ENCODE assay signal across 9 mouse cellular contexts in the genomic region with DNA sequence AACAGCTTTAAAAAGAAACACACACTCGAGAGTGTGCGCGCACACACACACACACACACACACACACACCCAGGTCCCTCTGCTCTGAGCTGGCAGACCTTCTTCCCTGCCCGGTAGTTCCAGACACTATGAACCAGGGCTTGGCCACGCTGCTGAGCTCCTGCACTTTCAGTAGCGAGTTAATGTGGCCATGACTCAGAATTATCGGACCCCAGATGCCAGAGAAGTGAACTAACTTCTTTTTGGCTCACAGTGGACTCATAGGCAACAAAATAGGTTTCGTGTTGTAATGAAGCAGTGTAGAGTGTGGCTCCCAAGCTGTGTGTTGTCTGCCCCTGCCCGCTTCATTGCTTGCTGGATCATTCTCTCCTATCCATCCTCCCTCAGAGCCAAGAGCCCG.
A peak's percentile ranks its signal among the peaks of the same experiment; 100 is the strongest.
DNase-seq lines count a peak whose midpoint lies in the region; ATAC-seq and TF ChIP-seq lines count a peak whose summit lies in the region.
"Had no signal": no experiment of that assay in that cellular context is flagged by ENCODE, and none has a peak within 500 bp of the region (broad histone marks: within the 10 kb centered on the region; RNA-seq: fewer than 3 reads in every experiment).

No protein-coding gene starts in this region.

- no peaks in the 10 kb centered on the region for H3K27me3 ChIP-seq in lung, embryonic 16.5 days (ENCODE audit: control insufficient read depth, insufficient read depth, low read depth, low read length)
- no peaks in the 10 kb centered on the region for H3K27me3 ChIP-seq in embryonic facial prominence, embryonic 15.5 days
- no peaks in the 10 kb centered on the region for H3K27me3 ChIP-seq in limb, embryonic 14.5 days (ENCODE audit: control insufficient read depth, insufficient read depth, low read length)
- H3K27me3 ChIP-seq in forebrain, embryonic 16.5 days (replicated peaks; ENCODE audit: control insufficient read depth, insufficient read depth, low read length) = no peaks in the 10 kb centered on the region

- H3K27ac ChIP-seq in lung, embryonic 16.5 days (ENCODE audit: low read length) = peak overlapping the region; percentile 51; the same call in 1 of the 2 replicates
- 0 out of 2 replicates have a peak overlapping the region, but pooled peaks have one; percentile 39 for H3K27ac ChIP-seq in embryonic facial prominence, embryonic 15.5 days (replicated peaks)
- peak overlapping the region; percentile 33; the same call in 1 of the 2 replicates for H3K27ac ChIP-seq in limb, embryonic 14.5 days (replicated peaks; ENCODE audit: low read depth, low read length)
- H3K27ac ChIP-seq in forebrain, embryonic 16.5 days (ENCODE audit: low read length) = no peak overlapping the region

- TF ChIP-seq POLR2A in limb, embryonic 14.5 days (IDR thresholded peaks at IDR 0.05; ENCODE audit: borderline replicate concordance, extremely low read depth, insufficient read depth, insufficient read length) = no peak

- H3K9ac ChIP-seq in lung, embryonic 16.5 days (ENCODE audit: low read length) = no peak overlapping the region
- no peak overlapping the region for H3K9ac ChIP-seq in embryonic facial prominence, embryonic 15.5 days
- H3K9ac ChIP-seq in limb, embryonic 14.5 days (ENCODE audit: low read depth, low read length, severe bottlenecking) = no peak overlapping the region
- no peak overlapping the region for H3K9ac ChIP-seq in forebrain, embryonic 16.5 days (replicated peaks; ENCODE audit: low read depth, low read length)

- no peaks in the 10 kb centered on the region for H3K9me3 ChIP-seq in lung, embryonic 16.5 days (ENCODE audit: control insufficient read depth, low read length)
- H3K9me3 ChIP-seq in embryonic facial prominence, embryonic 15.5 days (replicated peaks) = no peaks in the 10 kb centered on the region
- no peaks in the 10 kb centered on the region for H3K9me3 ChIP-seq in limb, embryonic 14.5 days (ENCODE audit: control insufficient read depth, low read length)
- no peaks in the 10 kb centered on the region for H3K9me3 ChIP-seq in forebrain, embryonic 16.5 days (ENCODE audit: control insufficient read depth, low read length)

- 68% methylated on average over 10 of the region's 10 CpGs for WGBS in lung, embryonic 16.5 days
- 66% methylated on average over 10 of the region's 10 CpGs for WGBS in embryonic facial prominence, embryonic 15.5 days
- 75% methylated on average over 10 of the region's 10 CpGs for WGBS in limb, embryonic 14.5 days
- WGBS in forebrain, embryonic 16.5 days = 79% methylated on average over 10 of the region's 10 CpGs

- H3K4me2 ChIP-seq in lung, embryonic 16.5 days (ENCODE audit: low read depth, low read length) = no peak overlapping the region
- no peak overlapping the region for H3K4me2 ChIP-seq in embryonic facial prominence, embryonic 15.5 days (replicated peaks)
- H3K4me2 ChIP-seq in limb, embryonic 14.5 days (replicated peaks; ENCODE audit: low read depth, low read length, severe bottlenecking) = no peak overlapping the region
- H3K4me2 ChIP-seq in forebrain, embryonic 16.5 days (ENCODE audit: low read length) = no peak overlapping the region

- peak; percentile 13; the same call in 1 of the 2 replicates for ATAC-seq in lung, embryonic 16.5 days (ENCODE audit: low read depth)
- no peak for ATAC-seq in embryonic facial prominence, embryonic 15.5 days (ENCODE audit: insufficient number of reproducible peaks, low FRiP score, low TSS enrichment, low read depth)
- no peak for ATAC-seq in limb, embryonic 14.5 days (ENCODE audit: low FRiP score, low read depth)
- ATAC-seq in forebrain, embryonic 16.5 days = no peak

- H3K4me3 ChIP-seq in lung, embryonic 16.5 days (ENCODE audit: low read length) = no peak overlapping the region
- H3K4me3 ChIP-seq in embryonic facial prominence, embryonic 15.5 days (replicated peaks) = no peak overlapping the region
- H3K4me3 ChIP-seq in limb, embryonic 14.5 days (replicated peaks; ENCODE audit: low read length) = no peak overlapping the region
- H3K4me3 ChIP-seq in forebrain, embryonic 16.5 days (replicated peaks; ENCODE audit: low read length) = no peak overlapping the region

- peaks cover 17% of the 10 kb centered on the region for H3K4me1 ChIP-seq in lung, embryonic 16.5 days (replicated peaks; ENCODE audit: control insufficient read depth, insufficient read depth, low read length)
- peaks cover 12% of the 10 kb centered on the region for H3K4me1 ChIP-seq in embryonic facial prominence, embryonic 15.5 days
- H3K4me1 ChIP-seq in limb, embryonic 14.5 days (ENCODE audit: control insufficient read depth, insufficient read depth, low read length) = peaks cover 13% of the 10 kb centered on the region
- H3K4me1 ChIP-seq in forebrain, embryonic 16.5 days (replicated peaks; ENCODE audit: control insufficient read depth, insufficient read depth, low read length) = no peaks in the 10 kb centered on the region

- peak; percentile 85 for DNase-seq in adrenal gland, adult 2 months
- DNase-seq in adrenal gland, postnatal 4 days (ENCODE audit: low spot score in 2 of 2) = no peak
- DNase-seq in lung, postnatal 36 days = no peak
- no peak for DNase-seq in limb, embryonic 14.5 days (ENCODE audit: low spot score)
- no peak for DNase-seq in liver
- DNase-seq: right cerebral cortex, postnatal 4 days had no signal

- no peaks in the 10 kb centered on the region for H3K36me3 ChIP-seq in lung, embryonic 16.5 days (ENCODE audit: control insufficient read depth, insufficient read depth, low read length)
- no peaks in the 10 kb centered on the region for H3K36me3 ChIP-seq in embryonic facial prominence, embryonic 15.5 days
- H3K36me3 ChIP-seq in limb, embryonic 14.5 days (ENCODE audit: control insufficient read depth, insufficient read depth, low read length) = no peaks in the 10 kb centered on the region
- no peaks in the 10 kb centered on the region for H3K36me3 ChIP-seq in forebrain, embryonic 16.5 days (ENCODE audit: control insufficient read depth, insufficient read depth)
